Mouse (Mus musculus) stomach, postnatal 0 days (tissue): ENCODE data around the gene Aph1a.

Source experiments
- CTCF ChIP-seq: IDR thresholded peaks from 2 replicates; pipeline ENCODE4 v1.5.1; 2016; ENCODE audit warnings: antibody characterized with exemption, low read depth, mild to moderate bottlenecking, moderate library complexity
- EP300 ChIP-seq: optimal IDR thresholded peaks from 2 replicates; pipeline ENCODE3; 2016; ENCODE audit warnings: antibody characterized with exemption

GRCm38 (mm10) chr3:95944742-95945141 lies 51.0 kb downstream of the Aph1a start:
- TF ChIP-seq EP300 (no peak), CTCF (no peak)
